Mouse (Mus musculus): ENCODE data around the gene Efcab5. TPM values are rescaled to one million over a fixed set of nuclear protein-coding genes. Genes with fewer than 3 reads are reported as not detected.

Gene Efcab5
- 0.88 and 1.2 TPM in 2 replicates for total RNA-seq (2017)

- no peak for ATAC-seq (replicated peaks in 1 of 2; ENCODE audit: insufficient read depth in 1 of 2, low FRiP score in 2 of 2, low TSS enrichment in 1 of 2, low read depth in 1 of 2, poor library complexity in 2 of 2, severe bottlenecking in 2 of 2)
These were observed at the start of gene Efcab5 for GRCm38 (mm10) chr11:77188868-77189267. Efcab5 (minus strand) TSS chr11:77188968.

GRCm38 (mm10) chr11:77235267-77235666, 46.5 kb upstream of the Efcab5 start:
- ATAC-seq (replicated peaks in 1 of 2; ENCODE audit: insufficient read depth in 1 of 2, low FRiP score in 2 of 2, low TSS enrichment in 1 of 2, low read depth in 1 of 2, poor library complexity in 2 of 2, severe bottlenecking in 2 of 2), result no peak

- no peak for ATAC-seq (replicated peaks in 1 of 2; ENCODE audit: insufficient read depth in 1 of 2, low FRiP score in 2 of 2, low TSS enrichment in 1 of 2, low read depth in 1 of 2, poor library complexity in 2 of 2, severe bottlenecking in 2 of 2)
These were observed 42.7 kb upstream of the Efcab5 start for GRCm38 (mm10) chr11:77231514-77231913.

- ATAC-seq (replicated peaks in 1 of 2; ENCODE audit: insufficient read depth in 1 of 2, low FRiP score in 2 of 2, low TSS enrichment in 1 of 2, low read depth in 1 of 2, poor library complexity in 2 of 2, severe bottlenecking in 2 of 2), result no peak
These were observed 42.0 kb upstream of the Efcab5 start for GRCm38 (mm10) chr11:77230765-77231164.

GRCm38 (mm10) chr11:77216761-77217130, 28.0 kb upstream of the Efcab5 start:
- 0 out of 4 replicates have a peak, but pooled peaks of 1 of the 2 experiments have one; percentile 9 for ATAC-seq (replicated peaks in 1 of 2; ENCODE audit: insufficient read depth in 1 of 2, low FRiP score in 2 of 2, low TSS enrichment in 1 of 2, low read depth in 1 of 2, poor library complexity in 2 of 2, severe bottlenecking in 2 of 2)

- ATAC-seq (replicated peaks in 1 of 2; ENCODE audit: insufficient read depth in 1 of 2, low FRiP score in 2 of 2, low TSS enrichment in 1 of 2, low read depth in 1 of 2, poor library complexity in 2 of 2, severe bottlenecking in 2 of 2), result peak; percentile 53 to 72
These were observed 27.4 kb upstream of the Efcab5 start, which contains the start of gene Ssh2 for GRCm38 (mm10) chr11:77215951-77216760. Ssh2 (plus strand) TSS chr11:77216287.

GRCm38 (mm10) chr11:77215483-77215882, 26.7 kb upstream of the Efcab5 start:
- ATAC-seq (replicated peaks in 1 of 2; ENCODE audit: insufficient read depth in 1 of 2, low FRiP score in 2 of 2, low TSS enrichment in 1 of 2, low read depth in 1 of 2, poor library complexity in 2 of 2, severe bottlenecking in 2 of 2), result no peak

- ATAC-seq (replicated peaks in 1 of 2; ENCODE audit: insufficient read depth in 1 of 2, low FRiP score in 2 of 2, low TSS enrichment in 1 of 2, low read depth in 1 of 2, poor library complexity in 2 of 2, severe bottlenecking in 2 of 2), result peak; percentile 67 to 83
These were observed 26.0 kb upstream of the Efcab5 start for GRCm38 (mm10) chr11:77214755-77215154.

GRCm38 (mm10) chr11:77214142-77214692, 25.4 kb upstream of the Efcab5 start:
- no peak for ATAC-seq (replicated peaks in 1 of 2; ENCODE audit: insufficient read depth in 1 of 2, low FRiP score in 2 of 2, low TSS enrichment in 1 of 2, low read depth in 1 of 2, poor library complexity in 2 of 2, severe bottlenecking in 2 of 2)

- no peak for ATAC-seq (replicated peaks in 1 of 2; ENCODE audit: insufficient read depth in 1 of 2, low FRiP score in 2 of 2, low TSS enrichment in 1 of 2, low read depth in 1 of 2, poor library complexity in 2 of 2, severe bottlenecking in 2 of 2)
These were observed 11.9 kb upstream of the Efcab5 start for GRCm38 (mm10) chr11:77200703-77201102.

GRCm38 (mm10) chr11:77199636-77200035, 10.9 kb upstream of the Efcab5 start:
- ATAC-seq (replicated peaks in 1 of 2; ENCODE audit: insufficient read depth in 1 of 2, low FRiP score in 2 of 2, low TSS enrichment in 1 of 2, low read depth in 1 of 2, poor library complexity in 2 of 2, severe bottlenecking in 2 of 2), result no peak

- peak; percentile 42 to 85; a peak in 2 of 4 replicates for ATAC-seq (replicated peaks in 1 of 2; ENCODE audit: insufficient read depth in 1 of 2, low FRiP score in 2 of 2, low TSS enrichment in 1 of 2, low read depth in 1 of 2, poor library complexity in 2 of 2, severe bottlenecking in 2 of 2)
These were observed 7.7 kb upstream of the Efcab5 start for GRCm38 (mm10) chr11:77196181-77197143.

GRCm38 (mm10) chr11:77195360-77196109, 6.8 kb upstream of the Efcab5 start:
- no peak for ATAC-seq (replicated peaks in 1 of 2; ENCODE audit: insufficient read depth in 1 of 2, low FRiP score in 2 of 2, low TSS enrichment in 1 of 2, low read depth in 1 of 2, poor library complexity in 2 of 2, severe bottlenecking in 2 of 2)

GRCm38 (mm10) chr11:77194762-77195161, 6.0 kb upstream of the Efcab5 start:
- ATAC-seq (replicated peaks in 1 of 2; ENCODE audit: insufficient read depth in 1 of 2, low FRiP score in 2 of 2, low TSS enrichment in 1 of 2, low read depth in 1 of 2, poor library complexity in 2 of 2, severe bottlenecking in 2 of 2), result no peak

GRCm38 (mm10) chr11:77193941-77194553, 5.3 kb upstream of the Efcab5 start:
- ATAC-seq (replicated peaks in 1 of 2; ENCODE audit: insufficient read depth in 1 of 2, low FRiP score in 2 of 2, low TSS enrichment in 1 of 2, low read depth in 1 of 2, poor library complexity in 2 of 2, severe bottlenecking in 2 of 2), result no peak

GRCm38 (mm10) chr11:77193410-77193809, 4.6 kb upstream of the Efcab5 start:
- ATAC-seq (replicated peaks in 1 of 2; ENCODE audit: insufficient read depth in 1 of 2, low FRiP score in 2 of 2, low TSS enrichment in 1 of 2, low read depth in 1 of 2, poor library complexity in 2 of 2, severe bottlenecking in 2 of 2), result no peak

- peak in 1 of 2 experiments; percentile 25; a peak in 1 of 4 replicates for ATAC-seq (replicated peaks in 1 of 2; ENCODE audit: insufficient read depth in 1 of 2, low FRiP score in 2 of 2, low TSS enrichment in 1 of 2, low read depth in 1 of 2, poor library complexity in 2 of 2, severe bottlenecking in 2 of 2)
These were observed 3.8 kb downstream of the Efcab5 start for GRCm38 (mm10) chr11:77184926-77185325.

Data from hematopoietic stem cell, adult 5-6 weeks (primary cell).